Mouse (Mus musculus) G1E (cell line): ENCODE results near the gene Tbx2. TPM values are rescaled to one million over a fixed set of nuclear protein-coding genes. Genes with fewer than 3 reads are reported as not detected.

Source experiments
- ATAC-seq: 2 replicates; pipeline ENCODE4 v1.8.0; 2016; ENCODE audit warnings: mild to moderate bottlenecking; ENCODE audit not compliant: insufficient number of reproducible peaks, poor library complexity, low FRiP score, severe bottlenecking; ENCODE audit errors: extremely low read depth
- DNase-seq: peaks from one replicate; pipeline ENCODE4 v3.0.0; 2012; ENCODE audit warnings: low spot score
- H3K27me3 ChIP-seq: 2 replicates; pipeline ENCODE4 v1.6.1; 2012; ENCODE audit warnings: mild to moderate bottlenecking, low read length, inconsistent platforms; ENCODE audit not compliant: insufficient read depth
- H3K36me3 ChIP-seq: replicated peaks from 2 replicates; pipeline ENCODE3; 2012; ENCODE audit warnings: mild to moderate bottlenecking, inconsistent platforms
- H3K4me1 ChIP-seq: 2 replicates; pipeline ENCODE4 v1.6.1; 2012; ENCODE audit warnings: low read depth, low read length, inconsistent platforms, mixed read lengths; ENCODE audit not compliant: insufficient read depth
- H3K4me3 ChIP-seq: 2 replicates; pipeline ENCODE4 v1.5.1; 2012; ENCODE audit warnings: low read depth, mild to moderate bottlenecking, inconsistent platforms, low read length, moderate library complexity, mixed read lengths
- H3K9me3 ChIP-seq: replicated peaks from 2 replicates; pipeline ENCODE4 v1.6.1; 2012; ENCODE audit warnings: inconsistent platforms
- CTCF ChIP-seq: IDR thresholded peaks from 2 replicates; pipeline ENCODE4 v1.5.1; 2012; ENCODE audit warnings: low read depth, low read length, inconsistent platforms, mixed read lengths
- GATA1 ChIP-seq: IDR thresholded peaks from 2 replicates; pipeline ENCODE4 v1.6.1; 2012; ENCODE audit warnings: borderline replicate concordance, low read length, inconsistent platforms, mixed read lengths
- GATA2 ChIP-seq: IDR thresholded peaks from 2 replicates; pipeline ENCODE4 v1.6.1; 2012; ENCODE audit warnings: low read depth, low read length, inconsistent platforms, borderline replicate concordance
- POLR2AphosphoS5 ChIP-seq: IDR thresholded peaks from 2 replicates; pipeline ENCODE4 v1.6.1; 2012; ENCODE audit warnings: low read depth, low read length, inconsistent platforms; ENCODE audit not compliant: insufficient replicate concordance
- TAL1 ChIP-seq: conservative IDR thresholded peaks from 2 replicates; pipeline ENCODE4 v1.6.1; 2012; ENCODE audit warnings: low read depth, low read length, inconsistent platforms, mixed read lengths
- polyA plus RNA-seq: library from polyadenylated mRNA; stranded (reverse); fragments of >175 nt; gene quantifications from 2 replicates; pipeline ENCODE4 v1.2.3, GENCODE M21; 2012
- total RNA-seq, 2 experiments: library from RNA; stranded (forward) in 1 of 2; stranded (reverse) in 1 of 2; fragments of 200-1000 nt in 1 of 2; fragments of >200 nt in 1 of 2; fragmentation: Nextera tagmentation in 1 of 2; gene quantifications; 2 replicates each; pipeline ENCODE4 v1.2.3; 2014 to 2017

The Tbx2 gene
- total RNA-seq (2014; fragmentation: Nextera tagmentation) (0.44 and 0.53 TPM in 2 replicates), total RNA-seq (2017) (0.17 TPM in 1 of 2 replicates, not detected in the other), polyA plus RNA-seq (0.11 and 0.24 TPM in 2 replicates)

- TF ChIP-seq GATA1, result no peak
- no peak for TF ChIP-seq POLR2AphosphoS5
- TF ChIP-seq GATA2, result no peak
- TF ChIP-seq CTCF, result no peak
- no peak for TF ChIP-seq TAL1
- no peaks in the 10 kb centered on the region for H3K36me3 ChIP-seq
- H3K9me3 ChIP-seq, result peaks cover 28% of the 10 kb centered on the region
- ATAC-seq (no peak), DNase-seq (no peak)
- H3K4me1 ChIP-seq, result peaks cover 2% of the 10 kb centered on the region; the same call in 1 of the 2 replicates
- no peak within 1 kb of the TSS for H3K4me3 ChIP-seq
- H3K27me3 ChIP-seq, result peaks cover 63% of the 10 kb centered on the region
Measured at GRCm38 (mm10) chr11:85832231-85832924, at the start of gene Tbx2. Gene Tbx2 (plus strand): TSS chr11:85832551.

- Histone ChIP-seq H3K4me1 (no peaks in the 10 kb centered on the region), H3K36me3 (no peaks in the 10 kb centered on the region), H3K4me3 (no peak overlapping the region), H3K27me3 (peaks cover 12% of the 10 kb centered on the region), H3K9me3 (no peaks in the 10 kb centered on the region)
- no peak for ATAC-seq
- TF ChIP-seq POLR2AphosphoS5 (no peak), GATA2 (no peak), CTCF (no peak), TAL1 (no peak), GATA1 (no peak)
- no peak for DNase-seq
Measured at GRCm38 (mm10) chr11:85786113-85786718, 46.1 kb upstream of the Tbx2 start.

DNA sequence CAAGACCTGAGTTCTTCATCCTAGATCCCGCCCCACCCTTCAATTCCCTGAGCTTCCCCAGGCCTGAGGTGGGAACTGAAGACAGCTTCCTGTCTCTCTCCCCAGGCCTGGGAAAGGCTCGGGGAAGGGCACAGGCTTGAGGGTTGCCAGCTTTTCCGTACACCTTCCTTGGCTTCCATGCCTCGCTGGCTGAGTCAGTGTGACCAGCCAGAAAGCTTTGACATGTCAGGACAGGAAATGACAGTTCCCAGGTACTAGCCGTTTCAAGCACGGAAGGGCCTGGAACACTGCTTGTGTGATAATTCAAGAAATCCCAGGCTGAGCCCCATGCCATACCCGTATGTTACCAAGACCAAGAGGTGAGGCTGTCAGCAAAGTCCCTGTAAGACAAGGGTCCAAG, 42.6 kb upstream of the Tbx2 start:
- no peaks in the 10 kb centered on the region for H3K9me3 ChIP-seq
- DNase-seq, result no peak
- H3K36me3 ChIP-seq, result no peaks in the 10 kb centered on the region
- H3K4me1 ChIP-seq, result no peaks in the 10 kb centered on the region
- H3K4me3 ChIP-seq, result no peak overlapping the region
- TF ChIP-seq CTCF, result no peak
- no peak for TF ChIP-seq GATA2
- TF ChIP-seq POLR2AphosphoS5, result no peak
- TF ChIP-seq TAL1, result no peak
- H3K27me3 ChIP-seq, result peaks cover 16% of the 10 kb centered on the region
- ATAC-seq, result no peak

GRCm38 (mm10) chr11:85790267-85790666, 42.1 kb upstream of the Tbx2 start:
- Histone ChIP-seq H3K4me3 (no peak overlapping the region), H3K27me3 (peaks cover 16% of the 10 kb centered on the region), H3K9me3 (no peaks in the 10 kb centered on the region), H3K4me1 (no peaks in the 10 kb centered on the region), H3K36me3 (no peaks in the 10 kb centered on the region)
- ATAC-seq (no peak), DNase-seq (no peak)
- TF ChIP-seq GATA2 (no peak), GATA1 (no peak)

DNA sequence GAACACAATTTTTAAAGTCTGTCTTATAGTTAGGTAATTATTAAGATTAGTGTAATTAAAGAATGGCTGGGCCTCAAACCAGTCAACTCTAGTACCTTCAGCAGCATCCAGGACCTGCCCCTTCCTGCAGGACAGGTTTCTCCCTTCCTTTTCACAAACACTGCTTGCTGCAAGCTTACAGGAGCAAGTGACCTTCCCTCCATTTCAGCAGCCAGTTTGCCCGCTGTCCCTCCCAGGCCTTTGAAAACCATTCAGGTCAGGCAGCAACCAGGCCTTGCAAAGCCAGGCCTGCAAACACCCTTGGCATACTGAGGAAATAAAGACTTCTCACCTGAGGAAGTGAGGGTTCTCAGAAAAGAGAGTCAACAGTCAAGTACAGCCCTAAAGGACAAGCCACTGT, 41.1 kb upstream of the Tbx2 start:
- Histone ChIP-seq H3K4me1 (no peaks in the 10 kb centered on the region), H3K36me3 (no peaks in the 10 kb centered on the region), H3K9me3 (no peaks in the 10 kb centered on the region), H3K27me3 (peaks cover 18% of the 10 kb centered on the region), H3K4me3 (no peak overlapping the region)
- TF ChIP-seq GATA1 (no peak), POLR2AphosphoS5 (no peak), GATA2 (no peak), TAL1 (no peak)
- ATAC-seq, result no peak
- DNase-seq, result no peak

- H3K9me3 ChIP-seq, result no peaks in the 10 kb centered on the region
- ATAC-seq, result no peak
- H3K4me3 ChIP-seq, result no peak overlapping the region
- DNase-seq, result no peak
- no peak for TF ChIP-seq CTCF
- no peak for TF ChIP-seq POLR2AphosphoS5
- no peak for TF ChIP-seq GATA2
- no peak for TF ChIP-seq TAL1
- TF ChIP-seq GATA1, result no peak
- no peaks in the 10 kb centered on the region for H3K36me3 ChIP-seq
- H3K4me1 ChIP-seq, result no peaks in the 10 kb centered on the region
- H3K27me3 ChIP-seq, result peaks cover 18% of the 10 kb centered on the region
Measured at GRCm38 (mm10) chr11:85792534-85793215, 39.7 kb upstream of the Tbx2 start.
